Mouse (Mus musculus) pancreas, adult 10 weeks (tissue): Measurements from ENCODE around the gene Mllt10. TPM values are rescaled to one million over a fixed set of nuclear protein-coding genes. Genes with fewer than 3 reads are reported as not detected.

Source experiments
- polyA plus RNA-seq: library from polyadenylated mRNA; stranded (reverse); fragments of 350-450 nt; fragmentation: Illumina TruSeq; extraction: RNeasy Lipid Tissue Mini Kit (QIAGEN cat#74804); gene quantifications from one replicate; pipeline ENCODE4 v1.2.3, GENCODE M21; 2015; ENCODE audit warnings: low read depth, low replicate concordance; ENCODE audit not compliant: insufficient read depth

The Mllt10 gene
- 6.9 TPM for polyA plus RNA-seq

GRCm38 (mm10) chr2:18055016-18055928 is at the start of gene Mllt10:
Gene Mllt10 (plus strand): TSS chr2:18055237.

DNA sequence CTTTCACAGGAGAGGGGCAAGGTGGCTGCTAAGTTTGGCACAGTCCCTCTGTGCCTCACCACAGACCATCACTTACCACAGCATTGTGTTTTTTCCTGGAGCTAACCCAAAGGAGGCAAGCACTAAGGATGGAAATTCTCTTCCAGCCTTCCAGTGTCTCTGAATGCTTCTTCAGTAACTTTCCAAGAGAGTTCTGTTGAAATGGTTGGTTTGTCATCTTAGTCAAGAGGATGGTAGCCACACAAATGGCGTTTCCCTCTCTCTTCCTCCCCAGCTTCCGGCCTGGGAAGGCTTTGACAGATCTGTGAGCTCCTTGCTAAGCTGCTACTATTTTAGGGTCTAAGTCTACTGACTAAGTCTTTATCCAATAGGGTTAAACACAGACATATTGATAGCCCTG is 17.5 kb upstream of the Mllt10 start, which contains the start of gene A930004D18Rik:
A930004D18Rik (minus strand) TSS at position 247 of the 400 bp plus-strand sequence.

DNA sequence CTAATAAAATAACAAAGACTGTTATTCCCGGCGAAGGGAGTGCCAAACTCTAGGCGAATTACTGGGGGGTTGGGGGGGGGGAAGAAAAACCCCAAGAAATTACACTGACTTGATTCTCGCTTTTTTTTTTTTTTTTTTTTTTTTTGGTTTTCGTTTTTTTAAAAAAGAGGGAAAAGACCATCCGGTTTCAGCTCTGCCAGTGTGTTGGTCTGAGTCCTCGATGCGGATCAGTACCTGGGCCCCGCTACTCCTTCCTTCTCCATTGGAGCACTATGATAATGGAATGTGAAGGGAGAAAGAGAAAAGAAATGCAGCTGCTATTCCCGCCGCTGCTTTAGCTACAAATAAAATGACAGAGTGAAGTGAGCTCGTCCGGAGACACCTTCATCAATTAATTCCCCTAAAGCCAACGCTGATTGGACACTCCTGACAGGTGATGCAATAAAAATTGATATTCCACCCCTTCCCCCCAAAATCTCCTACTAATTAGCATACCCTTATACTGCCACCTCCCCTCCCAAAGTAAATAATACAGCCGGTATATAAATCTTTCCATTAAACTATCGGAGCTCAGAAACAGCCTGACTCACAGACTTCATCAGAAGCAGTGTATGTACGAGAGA is 6.5 kb upstream of the Mllt10 start, which contains the start of gene Skida1:
Skida1 (minus strand) TSS at position 599 of the 623 bp plus-strand sequence.

Other genes starting within 250 kb of the Mllt10 start
- not detected for gene H2al2a, start 58.3 kb upstream of the Mllt10 start, polyA plus RNA-seq
- gene A930004D18Rik, start 17.5 kb upstream of the Mllt10 start, polyA plus RNA-seq, result 0.41 TPM
- 0.28 TPM for gene Skida1, start 6.2 kb upstream of the Mllt10 start, polyA plus RNA-seq